Mouse (Mus musculus): ENCODE measurements around the gene Ugt1a10. TPM values are rescaled to one million over a fixed set of nuclear protein-coding genes. Genes with fewer than 3 reads are reported as not detected.

Ugt1a10 gene
- polyA plus RNA-seq, 1 experiment: 166 TPM

DNA sequence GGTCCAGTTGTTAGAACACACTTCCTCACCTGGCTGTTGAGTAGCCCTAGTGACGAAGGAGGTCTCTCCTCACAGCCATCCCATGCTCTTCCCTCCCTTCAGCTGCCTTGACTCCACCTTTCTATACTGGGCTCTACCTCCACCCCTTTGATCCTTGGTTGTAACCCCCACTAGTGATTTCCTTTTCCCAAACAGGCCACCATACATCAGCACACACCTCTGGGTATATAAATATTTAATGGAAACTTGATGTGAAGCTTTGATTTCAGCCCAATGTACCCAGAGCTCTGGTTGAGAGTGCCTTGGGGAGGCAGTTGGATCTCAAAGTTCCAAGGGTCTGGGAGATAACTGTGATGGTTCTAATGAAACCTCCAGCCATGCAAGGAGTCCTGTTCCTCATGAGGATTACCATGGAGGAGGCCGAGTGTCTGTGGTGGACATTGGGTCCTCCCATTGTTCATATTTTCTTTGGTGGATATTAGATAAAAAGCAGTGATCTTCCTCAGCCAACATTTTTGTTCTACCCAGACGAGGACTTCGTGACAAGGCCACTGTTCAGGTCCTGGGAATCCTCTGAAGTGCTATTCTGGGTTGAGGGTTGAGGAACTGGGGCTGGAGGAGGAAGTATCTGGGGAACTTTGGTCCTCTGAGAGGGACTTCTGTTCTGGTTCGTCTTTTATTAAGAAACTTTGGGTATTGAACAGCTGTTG lies 171.6 kb downstream of the Ugt1a10 start, which contains the start of gene Mroh2a:
Mroh2a (plus strand) TSS at position 317 of the 710 bp plus-strand sequence.
- H3K36me3 ChIP-seq (ENCODE audit: control insufficient read depth, insufficient read depth, low read length): no peaks in the 10 kb centered on the region
- H3K4me1 ChIP-seq (ENCODE audit: control insufficient read depth, insufficient read depth, low read length): no peaks in the 10 kb centered on the region
- no peaks in the 10 kb centered on the region for H3K27me3 ChIP-seq (replicated peaks; ENCODE audit: control insufficient read depth, insufficient read depth, low read length)
- no peak within 1 kb of the TSS for H3K27ac ChIP-seq (ENCODE audit: insufficient read depth, low read depth, low read length)
- no peak for DNase-seq
- TF ChIP-seq CTCF (conservative IDR thresholded peaks at IDR 0.05; ENCODE audit: insufficient read depth, insufficient read length, low read depth, low read length) (no peak), POLR2A (IDR thresholded peaks at IDR 0.05; ENCODE audit: low read depth, low read length) (no peak)
- no peak within 1 kb of the TSS for H3K4me3 ChIP-seq (ENCODE audit: insufficient read depth, low read depth, low read length)
- 49% methylated on average over 5 of the region's 5 CpGs for WGBS

DNA sequence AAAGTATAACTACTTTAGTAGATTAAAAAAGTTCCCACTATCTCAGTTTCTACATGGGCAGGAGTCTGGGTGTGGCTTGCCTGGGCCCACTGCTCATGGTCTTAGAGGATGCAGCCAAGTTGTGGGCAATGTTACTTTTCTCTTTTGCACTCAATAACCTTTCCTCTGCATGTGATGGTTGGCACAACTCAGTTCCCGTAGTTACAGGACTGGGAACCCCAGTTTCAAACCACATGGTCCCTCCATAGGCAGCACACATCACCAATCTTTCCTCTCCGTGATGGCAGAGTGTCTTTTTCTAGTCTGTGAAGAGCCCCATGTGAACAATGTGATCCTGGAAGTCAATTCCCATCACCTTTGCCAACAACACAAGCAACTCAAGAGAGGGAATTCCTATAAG lies 172.3 kb downstream of the Ugt1a10 start:
- Histone ChIP-seq H3K27me3 (replicated peaks; ENCODE audit: control insufficient read depth, insufficient read depth, low read length) (no peaks in the 10 kb centered on the region), H3K4me1 (ENCODE audit: control insufficient read depth, insufficient read depth, low read length) (no peaks in the 10 kb centered on the region), H3K36me3 (ENCODE audit: control insufficient read depth, insufficient read depth, low read length) (no peaks in the 10 kb centered on the region), H3K27ac (ENCODE audit: insufficient read depth, low read depth, low read length) (no peak overlapping the region), H3K4me3 (ENCODE audit: insufficient read depth, low read depth, low read length) (no peak overlapping the region)
- no peak for DNase-seq
- TF ChIP-seq POLR2A (IDR thresholded peaks at IDR 0.05; ENCODE audit: low read depth, low read length) (no peak), CTCF (conservative IDR thresholded peaks at IDR 0.05; ENCODE audit: insufficient read depth, insufficient read length, low read depth, low read length) (no peak)
- 60% methylated on average over 2 of the region's 2 CpGs for WGBS

DNA sequence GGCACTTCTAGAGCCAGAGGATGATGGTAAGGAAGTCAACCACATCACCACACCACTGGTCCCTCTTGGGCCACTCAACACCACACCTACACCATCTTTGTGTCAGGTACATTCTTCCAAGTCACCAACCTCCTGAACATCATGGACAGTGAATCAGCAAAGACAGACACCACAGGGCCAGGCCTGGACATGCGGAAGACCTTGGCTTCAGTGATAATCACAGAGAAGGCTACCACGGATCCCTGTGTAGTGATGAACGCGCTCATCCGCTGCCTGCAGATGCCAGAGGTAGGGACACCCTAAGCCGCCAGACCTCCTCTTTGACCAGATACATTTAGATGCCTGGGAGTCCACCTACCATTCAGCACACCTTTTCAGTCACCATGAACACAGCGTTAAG lies 172.9 kb downstream of the Ugt1a10 start:
- TF ChIP-seq POLR2A (IDR thresholded peaks at IDR 0.05; ENCODE audit: low read depth, low read length) (no peak), CTCF (conservative IDR thresholded peaks at IDR 0.05; ENCODE audit: insufficient read depth, insufficient read length, low read depth, low read length) (no peak)
- Histone ChIP-seq H3K27ac (ENCODE audit: insufficient read depth, low read depth, low read length) (no peak overlapping the region), H3K4me1 (ENCODE audit: control insufficient read depth, insufficient read depth, low read length) (no peaks in the 10 kb centered on the region), H3K27me3 (replicated peaks; ENCODE audit: control insufficient read depth, insufficient read depth, low read length) (no peaks in the 10 kb centered on the region), H3K36me3 (ENCODE audit: control insufficient read depth, insufficient read depth, low read length) (no peaks in the 10 kb centered on the region), H3K4me3 (ENCODE audit: insufficient read depth, low read depth, low read length) (no peak overlapping the region)
- WGBS: 72% methylated on average over 7 of the region's 7 CpGs
- DNase-seq: no peak

DNA sequence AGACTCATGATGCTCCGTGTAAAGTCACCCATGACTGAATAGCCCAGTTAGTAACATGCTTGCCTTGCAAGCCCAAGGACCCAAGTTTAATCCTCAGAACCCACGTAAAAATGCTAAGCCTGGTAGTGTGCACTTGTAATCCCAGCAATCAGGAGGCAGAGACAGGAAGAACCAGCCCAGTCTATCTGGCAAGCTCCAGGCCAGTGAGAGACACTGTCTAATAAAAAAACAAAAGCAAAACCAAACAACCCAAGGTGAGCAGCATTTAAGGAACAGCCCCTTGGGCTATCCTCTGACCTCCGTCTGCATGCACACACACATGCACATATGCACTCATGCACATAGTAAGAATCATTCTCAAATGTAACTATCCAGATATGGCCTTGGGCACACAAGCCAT lies 174.4 kb downstream of the Ugt1a10 start:
- no peaks in the 10 kb centered on the region for H3K36me3 ChIP-seq (ENCODE audit: control insufficient read depth, insufficient read depth, low read length)
- H3K4me1 ChIP-seq (ENCODE audit: control insufficient read depth, insufficient read depth, low read length): no peaks in the 10 kb centered on the region
- WGBS: 75% methylated on average over 3 of the region's 3 CpGs
- no peak overlapping the region for H3K4me3 ChIP-seq (ENCODE audit: insufficient read depth, low read depth, low read length)
- H3K27me3 ChIP-seq (replicated peaks; ENCODE audit: control insufficient read depth, insufficient read depth, low read length): no peaks in the 10 kb centered on the region
- no peak for TF ChIP-seq POLR2A (IDR thresholded peaks at IDR 0.05; ENCODE audit: low read depth, low read length)
- no peak for TF ChIP-seq CTCF (conservative IDR thresholded peaks at IDR 0.05; ENCODE audit: insufficient read depth, insufficient read length, low read depth, low read length)
- no peak for DNase-seq
- H3K27ac ChIP-seq (ENCODE audit: insufficient read depth, low read depth, low read length): no peak overlapping the region

DNA sequence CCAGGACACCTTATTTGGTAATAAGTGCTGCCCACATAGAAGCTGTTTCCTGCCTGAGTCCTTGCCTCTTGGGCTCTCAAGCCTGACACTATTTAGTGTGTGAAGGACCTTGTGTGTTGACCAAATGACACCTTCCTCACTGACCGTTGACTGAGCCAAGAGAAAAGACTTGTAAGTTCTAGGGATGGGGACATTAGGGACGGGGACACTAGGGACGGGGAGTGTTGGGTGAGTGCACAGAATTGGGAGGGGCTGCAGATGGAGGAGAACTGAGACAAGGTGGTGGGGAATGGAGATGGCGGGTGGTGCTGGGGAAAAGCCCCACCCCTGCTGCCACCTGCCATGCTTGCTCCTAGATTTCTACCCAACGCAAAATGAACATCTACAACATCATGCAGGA lies 174.8 kb downstream of the Ugt1a10 start:
- H3K4me3 ChIP-seq (ENCODE audit: insufficient read depth, low read depth, low read length): no peak overlapping the region
- WGBS: 83% methylated on average over 5 of the region's 5 CpGs
- H3K36me3 ChIP-seq (ENCODE audit: control insufficient read depth, insufficient read depth, low read length): no peaks in the 10 kb centered on the region
- H3K27ac ChIP-seq (ENCODE audit: insufficient read depth, low read depth, low read length): no peak overlapping the region
- TF ChIP-seq POLR2A (IDR thresholded peaks at IDR 0.05; ENCODE audit: low read depth, low read length): no peak
- TF ChIP-seq CTCF (conservative IDR thresholded peaks at IDR 0.05; ENCODE audit: insufficient read depth, insufficient read length, low read depth, low read length): no peak
- no peaks in the 10 kb centered on the region for H3K27me3 ChIP-seq (replicated peaks; ENCODE audit: control insufficient read depth, insufficient read depth, low read length)
- DNase-seq: no peak
- H3K4me1 ChIP-seq (ENCODE audit: control insufficient read depth, insufficient read depth, low read length): no peaks in the 10 kb centered on the region

DNA sequence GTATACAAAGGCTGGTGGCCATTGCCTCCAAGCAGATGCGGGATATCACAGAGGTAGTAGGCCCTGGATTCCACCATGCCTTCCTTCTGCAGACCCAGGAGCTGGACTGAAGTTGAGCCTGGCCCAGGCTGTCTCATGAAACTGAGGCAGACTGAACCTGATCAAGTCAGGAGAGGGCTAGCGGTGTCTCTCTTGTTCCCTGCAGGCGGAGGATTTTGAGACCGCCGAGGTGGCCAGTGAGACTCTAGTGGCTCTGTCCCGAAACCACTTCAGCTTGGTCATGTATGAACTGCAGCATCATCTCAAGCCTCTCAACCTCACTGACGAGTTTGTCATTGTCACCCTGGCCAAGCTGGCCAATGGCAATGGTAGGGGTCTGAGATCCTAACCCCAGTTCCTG lies 175.2 kb downstream of the Ugt1a10 start:
- WGBS: 71% methylated on average over 7 of the region's 7 CpGs
- DNase-seq: no peak
- no peak for TF ChIP-seq CTCF (conservative IDR thresholded peaks at IDR 0.05; ENCODE audit: insufficient read depth, insufficient read length, low read depth, low read length)
- no peak for TF ChIP-seq POLR2A (IDR thresholded peaks at IDR 0.05; ENCODE audit: low read depth, low read length)

DNA sequence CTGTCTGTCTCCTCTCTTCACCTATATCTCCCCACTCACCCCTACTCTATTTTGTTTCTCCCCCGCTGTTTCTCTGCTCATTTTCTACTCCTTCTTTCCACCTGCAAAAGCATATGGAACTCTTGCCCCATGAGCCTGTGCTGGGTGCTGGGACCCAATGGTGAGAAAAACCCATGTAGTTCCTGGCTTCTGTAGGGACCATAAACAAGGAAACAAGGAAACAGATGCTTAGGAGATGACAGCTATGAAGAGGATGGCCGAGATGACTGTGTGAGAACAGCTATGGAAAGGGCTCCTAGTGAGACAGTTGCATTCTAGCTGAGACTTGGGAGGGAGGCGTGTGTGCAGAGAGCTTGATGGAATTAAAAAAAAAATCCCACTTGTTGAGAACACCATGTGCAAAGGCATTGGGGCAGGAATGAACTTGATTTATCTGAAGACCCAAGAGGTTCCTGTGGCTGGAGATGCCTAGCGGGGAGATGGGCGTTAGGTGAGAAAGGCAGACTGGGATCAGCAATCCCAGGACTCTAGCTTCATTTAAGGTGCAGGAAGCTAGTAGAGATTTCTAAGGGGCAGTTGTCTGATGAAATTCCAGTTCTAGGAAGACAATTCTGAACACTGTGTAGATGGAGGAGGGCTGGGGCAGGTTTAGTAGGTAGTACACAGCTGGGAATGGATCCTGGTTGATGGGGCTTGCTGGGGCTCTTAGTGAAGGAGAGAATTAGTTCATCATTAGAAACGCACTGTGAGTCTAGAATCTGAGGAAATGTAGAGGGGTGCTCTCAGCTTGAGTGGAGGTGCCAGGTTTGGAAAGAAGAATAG lies 176.0 kb downstream of the Ugt1a10 start:
- Histone ChIP-seq H3K4me1 (ENCODE audit: control insufficient read depth, insufficient read depth, low read length) (no peaks in the 10 kb centered on the region), H3K36me3 (ENCODE audit: control insufficient read depth, insufficient read depth, low read length) (no peaks in the 10 kb centered on the region), H3K27ac (ENCODE audit: insufficient read depth, low read depth, low read length) (no peak overlapping the region), H3K27me3 (replicated peaks; ENCODE audit: control insufficient read depth, insufficient read depth, low read length) (no peaks in the 10 kb centered on the region), H3K4me3 (ENCODE audit: insufficient read depth, low read depth, low read length) (no peak overlapping the region)
- TF ChIP-seq POLR2A (IDR thresholded peaks at IDR 0.05; ENCODE audit: low read depth, low read length): no peak
- no peak for TF ChIP-seq CTCF (conservative IDR thresholded peaks at IDR 0.05; ENCODE audit: insufficient read depth, insufficient read length, low read depth, low read length)
- no peak for DNase-seq
- 75% methylated on average over 6 of the region's 6 CpGs for WGBS

More for the DNA sequence above, 175.2 kb downstream of the Ugt1a10 start:
- no peaks in the 10 kb centered on the region for H3K4me1 ChIP-seq (ENCODE audit: control insufficient read depth, insufficient read depth, low read length)
- no peaks in the 10 kb centered on the region for H3K27me3 ChIP-seq (replicated peaks; ENCODE audit: control insufficient read depth, insufficient read depth, low read length)
- H3K27ac ChIP-seq (ENCODE audit: insufficient read depth, low read depth, low read length): no peak overlapping the region
- H3K36me3 ChIP-seq (ENCODE audit: control insufficient read depth, insufficient read depth, low read length): no peaks in the 10 kb centered on the region
- no peak overlapping the region for H3K4me3 ChIP-seq (ENCODE audit: insufficient read depth, low read depth, low read length)

Data from kidney, adult 2 months (tissue).